Mouse (Mus musculus): ENCODE results near the gene Dgat2. TPM values are rescaled to one million over a fixed set of nuclear protein-coding genes. Genes with fewer than 3 reads are reported as not detected.

The Dgat2 gene
- polyA plus RNA-seq, 1 experiment, result 130 TPM

DNA sequence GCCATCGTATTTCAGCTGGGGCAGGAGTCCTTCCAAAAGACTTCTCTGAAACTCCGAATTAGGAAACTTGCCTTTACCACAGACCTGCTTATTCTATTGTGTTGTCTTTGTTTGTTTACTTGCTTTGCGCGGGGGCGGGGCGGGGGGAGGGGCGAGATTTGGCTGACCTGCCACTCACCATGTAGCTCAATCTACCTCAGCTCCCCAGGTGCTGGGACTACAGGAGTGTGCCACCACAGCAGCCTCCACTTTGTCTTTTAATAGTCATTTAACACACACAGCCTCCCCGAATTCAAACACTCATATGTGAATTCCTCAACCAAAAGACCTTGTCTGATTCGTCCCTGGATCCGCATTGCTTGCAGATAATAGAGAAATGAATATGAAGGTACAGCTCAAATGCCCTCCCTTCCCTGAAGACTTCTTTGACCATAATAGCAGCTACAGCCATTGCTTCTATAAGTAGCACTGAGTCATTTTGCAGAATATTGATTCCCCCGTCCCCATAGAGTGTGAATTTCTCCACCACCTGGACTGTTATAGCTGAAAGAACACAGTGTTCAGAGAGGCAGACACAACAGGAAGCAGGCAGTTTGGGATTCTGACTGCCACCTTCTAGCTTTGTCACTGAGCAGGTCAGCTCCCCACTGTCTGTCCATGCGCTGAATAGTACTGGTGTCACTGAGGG lies 40.5 kb downstream of the Dgat2 start:
- H3K27ac ChIP-seq (ENCODE audit: control insufficient read depth, insufficient read depth, low read length), result peak overlapping the region; percentile 50; the same call in 1 of the 2 replicates
- peaks cover 24% of the 10 kb centered on the region for H3K4me1 ChIP-seq (replicated peaks; ENCODE audit: control insufficient read depth, insufficient read depth, low read length)
- no peaks in the 10 kb centered on the region for H3K36me3 ChIP-seq (ENCODE audit: control insufficient read depth, insufficient read depth, low read length)
- TF ChIP-seq POLR2A (IDR thresholded peaks at IDR 0.05; ENCODE audit: control insufficient read depth, extremely low read depth, insufficient read depth, low read length, poor library complexity) (no peak), CTCF (IDR thresholded peaks at IDR 0.05; ENCODE audit: borderline replicate concordance, control insufficient read depth, extremely low read depth, insufficient read depth, low read length, poor library complexity) (no peak)
- WGBS, result 37% methylated on average over 12 of the region's 12 CpGs
- H3K4me3 ChIP-seq (ENCODE audit: control insufficient read depth, insufficient read depth, low read length), result no peak overlapping the region
- no peaks in the 10 kb centered on the region for H3K27me3 ChIP-seq (ENCODE audit: control insufficient read depth, insufficient read depth, low read length)
- DNase-seq, result no peak

DNA sequence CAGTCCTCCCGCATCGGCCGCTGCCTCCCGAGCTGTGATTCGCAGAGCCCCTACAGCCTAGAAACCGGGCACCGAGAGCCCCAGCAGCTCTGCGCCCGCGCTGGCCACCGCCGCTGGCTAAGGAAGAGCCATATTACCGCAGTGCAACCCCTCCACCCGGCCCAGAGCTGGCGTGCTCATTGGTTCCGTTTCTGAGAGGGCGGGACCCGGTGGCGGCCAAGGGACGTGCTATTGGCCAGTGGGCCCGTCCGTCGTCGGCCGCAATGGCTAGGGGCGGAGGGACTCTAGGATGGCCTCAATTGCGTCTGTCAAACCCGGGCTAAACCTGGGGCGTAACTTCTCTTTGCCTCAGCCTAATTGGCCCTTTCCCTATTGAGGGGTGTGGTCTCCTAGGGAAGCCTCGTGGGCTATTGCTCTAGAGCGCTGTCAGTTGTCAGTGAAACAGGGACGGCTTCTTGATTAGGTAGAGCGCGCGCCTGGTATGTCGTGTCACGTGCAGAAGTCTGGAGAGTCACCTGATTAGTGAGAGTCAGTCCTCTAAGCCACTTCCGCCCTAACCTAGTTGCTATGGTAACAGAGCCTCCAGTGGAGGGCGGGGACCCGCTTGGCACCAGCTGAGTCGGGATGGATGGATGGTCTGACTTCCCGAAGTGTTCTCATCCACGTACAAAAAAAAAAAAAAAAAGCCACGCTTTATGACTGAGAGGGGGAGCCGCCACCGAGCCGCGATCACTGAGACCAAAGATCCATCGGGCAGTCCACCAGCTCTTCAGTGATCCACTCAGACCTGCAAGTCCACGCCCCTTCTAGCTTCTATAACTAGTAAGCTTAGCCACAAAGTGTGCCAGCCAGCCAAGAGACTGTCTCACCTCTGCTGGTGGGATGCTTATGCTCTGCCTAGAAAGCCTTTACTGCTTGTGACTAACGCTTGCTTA lies 41.3 kb downstream of the Dgat2 start, which contains the start of gene Uvrag:
Gene Uvrag, minus strand, starts transcription at position 158 of the 935 bp plus-strand sequence.
- Histone ChIP-seq H3K27me3 (ENCODE audit: control insufficient read depth, insufficient read depth, low read length) (no peaks in the 10 kb centered on the region), H3K36me3 (ENCODE audit: control insufficient read depth, insufficient read depth, low read length) (no peaks in the 10 kb centered on the region), H3K4me3 (ENCODE audit: control insufficient read depth, insufficient read depth, low read length) (peak within 1 kb of the TSS; percentile 78), H3K27ac (ENCODE audit: control insufficient read depth, insufficient read depth, low read length) (peak within 1 kb of the TSS; percentile 54), H3K4me1 (replicated peaks; ENCODE audit: control insufficient read depth, insufficient read depth, low read length) (peaks cover 18% of the 10 kb centered on the region)
- under 1% methylated on average over 51 of the region's 51 CpGs for WGBS
- DNase-seq, result peak; percentile 99
- no peak for TF ChIP-seq CTCF (IDR thresholded peaks at IDR 0.05; ENCODE audit: borderline replicate concordance, control insufficient read depth, extremely low read depth, insufficient read depth, low read length, poor library complexity)
- peak; percentile 63; the same call in 1 of the 2 replicates for TF ChIP-seq POLR2A (IDR thresholded peaks at IDR 0.05; ENCODE audit: control insufficient read depth, extremely low read depth, insufficient read depth, low read length, poor library complexity)

DNA sequence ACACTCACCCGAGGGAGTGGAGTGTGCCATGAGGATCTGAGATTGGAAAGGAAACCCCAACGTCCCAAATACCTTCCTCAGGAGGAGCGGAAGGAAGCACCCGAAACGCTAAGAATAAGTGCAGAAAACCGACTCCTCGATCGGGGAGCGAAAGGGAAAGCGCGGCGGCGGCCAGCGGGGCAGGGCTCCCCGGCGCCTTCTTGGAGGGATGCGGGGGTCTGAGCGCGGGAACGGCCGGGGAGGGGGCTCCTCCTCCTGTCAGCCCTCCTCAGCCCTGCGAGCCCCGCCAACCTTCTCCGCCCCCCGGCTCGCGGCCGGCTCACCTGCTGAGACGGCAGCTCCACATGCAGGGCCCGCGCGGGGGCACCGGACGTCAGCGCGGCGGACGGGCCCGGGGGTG lies 42.0 kb downstream of the Dgat2 start:
- peaks cover 11% of the 10 kb centered on the region for H3K4me1 ChIP-seq (replicated peaks; ENCODE audit: control insufficient read depth, insufficient read depth, low read length)
- peak overlapping the region; percentile 54 for H3K27ac ChIP-seq (ENCODE audit: control insufficient read depth, insufficient read depth, low read length)
- no peak for TF ChIP-seq CTCF (IDR thresholded peaks at IDR 0.05; ENCODE audit: borderline replicate concordance, control insufficient read depth, extremely low read depth, insufficient read depth, low read length, poor library complexity)
- TF ChIP-seq POLR2A (IDR thresholded peaks at IDR 0.05; ENCODE audit: control insufficient read depth, extremely low read depth, insufficient read depth, low read length, poor library complexity), result no peak
- WGBS, result under 1% methylated on average over 39 of the region's 39 CpGs
- peak overlapping the region; percentile 78 for H3K4me3 ChIP-seq (ENCODE audit: control insufficient read depth, insufficient read depth, low read length)
- no peaks in the 10 kb centered on the region for H3K27me3 ChIP-seq (ENCODE audit: control insufficient read depth, insufficient read depth, low read length)
- no peak for DNase-seq
- H3K36me3 ChIP-seq (ENCODE audit: control insufficient read depth, insufficient read depth, low read length), result no peaks in the 10 kb centered on the region

DNA sequence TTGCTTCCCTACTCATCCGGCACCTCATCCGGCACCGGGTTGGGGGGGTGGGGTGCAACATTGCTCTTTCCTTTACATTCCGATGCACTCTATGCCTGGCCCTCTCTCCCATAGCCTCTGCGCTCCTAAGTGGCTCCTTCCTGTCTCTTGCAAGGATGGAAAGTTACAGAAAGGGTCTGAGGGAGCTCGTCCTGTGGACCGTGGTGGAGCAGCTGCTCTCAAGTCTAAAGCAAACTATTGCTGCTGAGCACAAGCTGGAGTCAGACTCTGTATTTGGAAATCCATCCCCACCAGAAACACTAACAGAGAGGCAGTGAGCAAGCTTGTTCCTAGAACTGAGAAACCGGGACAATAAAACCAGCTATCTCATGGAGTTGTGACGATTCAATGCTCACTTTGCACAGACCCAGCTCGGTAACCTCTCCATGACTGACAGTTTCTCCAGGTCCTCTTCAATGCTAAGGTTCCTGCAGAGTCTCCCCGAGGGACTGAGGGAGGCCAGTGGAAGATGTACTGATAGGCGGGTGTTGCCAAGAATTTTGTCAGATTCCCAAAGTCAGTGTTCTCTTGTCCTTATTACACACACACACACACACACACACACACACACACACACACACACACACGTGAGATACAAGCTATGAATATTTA lies 42.6 kb downstream of the Dgat2 start:
- Histone ChIP-seq H3K27me3 (ENCODE audit: control insufficient read depth, insufficient read depth, low read length) (no peaks in the 10 kb centered on the region), H3K4me3 (ENCODE audit: control insufficient read depth, insufficient read depth, low read length) (peak overlapping the region; percentile 78), H3K4me1 (replicated peaks; ENCODE audit: control insufficient read depth, insufficient read depth, low read length) (peaks cover 11% of the 10 kb centered on the region), H3K27ac (ENCODE audit: control insufficient read depth, insufficient read depth, low read length) (peak overlapping the region; percentile 54), H3K36me3 (ENCODE audit: control insufficient read depth, insufficient read depth, low read length) (no peaks in the 10 kb centered on the region)
- DNase-seq, result peak; percentile 28
- WGBS, result under 1% methylated on average over 13 of the region's 13 CpGs
- TF ChIP-seq CTCF (IDR thresholded peaks at IDR 0.05; ENCODE audit: borderline replicate concordance, control insufficient read depth, extremely low read depth, insufficient read depth, low read length, poor library complexity) (no peak), POLR2A (IDR thresholded peaks at IDR 0.05; ENCODE audit: control insufficient read depth, extremely low read depth, insufficient read depth, low read length, poor library complexity) (no peak)

DNA sequence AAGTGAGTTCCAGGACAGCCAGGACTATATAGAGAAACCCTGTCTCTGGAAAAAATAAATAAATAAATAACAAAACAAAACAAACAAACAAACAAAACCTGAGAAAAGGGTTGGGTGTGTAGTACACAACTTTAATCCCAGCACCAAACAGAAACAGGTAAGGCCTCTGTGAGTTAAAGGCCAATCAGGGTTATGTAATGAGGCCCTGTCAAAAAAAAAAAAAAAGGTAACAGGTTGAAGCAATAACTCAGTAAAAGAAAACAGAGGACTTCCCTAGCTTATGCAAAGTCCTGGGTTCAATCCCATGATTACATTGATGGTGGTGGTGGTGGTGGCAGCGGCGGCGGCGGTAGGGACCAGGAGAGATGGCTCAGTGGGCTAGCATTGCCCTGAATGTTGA lies 45.0 kb downstream of the Dgat2 start:
- Histone ChIP-seq H3K4me3 (ENCODE audit: control insufficient read depth, insufficient read depth, low read length) (no peak overlapping the region), H3K27me3 (ENCODE audit: control insufficient read depth, insufficient read depth, low read length) (no peaks in the 10 kb centered on the region), H3K36me3 (ENCODE audit: control insufficient read depth, insufficient read depth, low read length) (no peaks in the 10 kb centered on the region), H3K4me1 (replicated peaks; ENCODE audit: control insufficient read depth, insufficient read depth, low read length) (peaks cover 15% of the 10 kb centered on the region), H3K27ac (ENCODE audit: control insufficient read depth, insufficient read depth, low read length) (no peak overlapping the region)
- TF ChIP-seq POLR2A (IDR thresholded peaks at IDR 0.05; ENCODE audit: control insufficient read depth, extremely low read depth, insufficient read depth, low read length, poor library complexity), result no peak
- TF ChIP-seq CTCF (IDR thresholded peaks at IDR 0.05; ENCODE audit: borderline replicate concordance, control insufficient read depth, extremely low read depth, insufficient read depth, low read length, poor library complexity), result no peak
- 98% methylated on average over 4 of the region's 4 CpGs for WGBS
- DNase-seq, result no peak

DNA sequence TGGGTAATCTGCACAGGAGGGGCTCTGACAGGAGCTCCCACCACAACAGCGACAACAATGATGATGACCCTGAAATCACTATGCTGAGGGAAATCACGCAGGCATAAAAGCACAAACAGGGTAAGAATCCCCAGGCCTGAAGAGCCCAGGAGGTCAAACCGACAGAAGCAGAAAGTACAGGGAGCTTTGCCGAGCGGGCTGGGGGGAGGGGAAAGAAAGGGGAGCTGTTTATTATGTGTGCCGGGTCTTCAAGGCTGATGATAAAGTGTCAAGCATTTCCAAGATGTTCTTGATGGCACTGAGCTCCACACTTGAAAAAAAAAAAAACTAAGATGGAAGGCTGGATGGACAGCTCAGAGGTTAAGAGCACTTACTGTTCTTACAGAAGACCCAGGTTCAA lies 45.7 kb downstream of the Dgat2 start:
- no peak overlapping the region for H3K27ac ChIP-seq (ENCODE audit: control insufficient read depth, insufficient read depth, low read length)
- peaks cover 12% of the 10 kb centered on the region for H3K4me1 ChIP-seq (replicated peaks; ENCODE audit: control insufficient read depth, insufficient read depth, low read length)
- H3K27me3 ChIP-seq (ENCODE audit: control insufficient read depth, insufficient read depth, low read length), result no peaks in the 10 kb centered on the region
- H3K4me3 ChIP-seq (ENCODE audit: control insufficient read depth, insufficient read depth, low read length), result no peak overlapping the region
- TF ChIP-seq POLR2A (IDR thresholded peaks at IDR 0.05; ENCODE audit: control insufficient read depth, extremely low read depth, insufficient read depth, low read length, poor library complexity) (no peak), CTCF (IDR thresholded peaks at IDR 0.05; ENCODE audit: borderline replicate concordance, control insufficient read depth, extremely low read depth, insufficient read depth, low read length, poor library complexity) (no peak)
- no peaks in the 10 kb centered on the region for H3K36me3 ChIP-seq (ENCODE audit: control insufficient read depth, insufficient read depth, low read length)
- DNase-seq, result no peak
- 93% methylated on average over 6 of the region's 6 CpGs for WGBS

Measured in thymus, adult 2 months (tissue).